Mouse (Mus musculus) left cerebral cortex, adult 11 months (tissue): ENCODE data around the gene Tiam2.

ENCODE experiments used
- DNase-seq: peaks from one replicate; pipeline ENCODE4 v3.0.0; 2022; ENCODE audit warnings: low spot score

Tiam2 gene

GRCm38 (mm10) chr17:3498580-3498979, 172.2 kb downstream of the Tiam2 start:
- no peak for DNase-seq

- no peak for DNase-seq
Measured at GRCm38 (mm10) chr17:3499468-3499867, 173.1 kb downstream of the Tiam2 start.

- peak; percentile 31 for DNase-seq
Measured at GRCm38 (mm10) chr17:3500076-3500475, 173.7 kb downstream of the Tiam2 start.

GRCm38 (mm10) chr17:3500936-3501335, 174.6 kb downstream of the Tiam2 start:
- no peak for DNase-seq

GRCm38 (mm10) chr17:3505711-3506110, 179.3 kb downstream of the Tiam2 start:
- DNase-seq, result no peak

- no peak for DNase-seq
Measured at GRCm38 (mm10) chr17:3506508-3506907, 180.1 kb downstream of the Tiam2 start.

- DNase-seq, result peak; percentile 51
Measured at GRCm38 (mm10) chr17:3509841-3510240, 183.5 kb downstream of the Tiam2 start.

GRCm38 (mm10) chr17:3514316-3514715, 187.9 kb downstream of the Tiam2 start:
- no peak for DNase-seq

GRCm38 (mm10) chr17:3515851-3516250, 189.5 kb downstream of the Tiam2 start:
- no peak for DNase-seq

- DNase-seq, result no peak
Measured at GRCm38 (mm10) chr17:3516406-3516805, 190.0 kb downstream of the Tiam2 start.

GRCm38 (mm10) chr17:3520344-3520743, 194.0 kb downstream of the Tiam2 start:
- DNase-seq, result no peak

GRCm38 (mm10) chr17:3527841-3528471, 201.6 kb downstream of the Tiam2 start:
- DNase-seq, result no peak

- DNase-seq, result no peak
Measured at GRCm38 (mm10) chr17:3529523-3529922, 203.2 kb downstream of the Tiam2 start.

GRCm38 (mm10) chr17:3530549-3530948, 204.2 kb downstream of the Tiam2 start:
- DNase-seq, result no peak

GRCm38 (mm10) chr17:3531641-3532040, 205.3 kb downstream of the Tiam2 start:
- no peak for DNase-seq

GRCm38 (mm10) chr17:3532254-3532653, 205.9 kb downstream of the Tiam2 start, which contains the start of gene Cldn20:
Gene Cldn20, plus strand, starts transcription at chr17:3532554.
- no peak for DNase-seq

- no peak for DNase-seq
Measured at GRCm38 (mm10) chr17:3533425-3533824, 207.1 kb downstream of the Tiam2 start.

GRCm38 (mm10) chr17:3540304-3540703, 213.9 kb downstream of the Tiam2 start:
- no peak for DNase-seq

GRCm38 (mm10) chr17:3541033-3541432, 214.7 kb downstream of the Tiam2 start:
- DNase-seq, result no peak

- no peak for DNase-seq
Measured at GRCm38 (mm10) chr17:3547725-3548124, 221.4 kb downstream of the Tiam2 start.

GRCm38 (mm10) chr17:3556251-3556650, 229.9 kb downstream of the Tiam2 start:
- no peak for DNase-seq

GRCm38 (mm10) chr17:3557331-3558311, 231.2 kb downstream of the Tiam2 start, which contains the start of gene Tfb1m:
Gene Tfb1m, minus strand, starts transcription at chr17:3557781.
- DNase-seq, result peak; percentile 98

- no peak for DNase-seq
Measured at GRCm38 (mm10) chr17:3558356-3558870, 232.0 kb downstream of the Tiam2 start.
